Mouse (Mus musculus) intestine, embryonic 14.5 days (tissue): ENCODE results near the gene Psmb1. TPM values are rescaled to one million over a fixed set of nuclear protein-coding genes. Genes with fewer than 3 reads are reported as not detected.

Experiments
- ATAC-seq: fragments of 200-750 bp; cut with Nextera tagmentation; replicated peaks from 2 replicates; pipeline ENCODE4 v1.8.0; 2017; ENCODE audit warnings: low read depth, moderate number of reproducible peaks, moderate TSS enrichment, moderate library complexity; ENCODE audit not compliant: low FRiP score, low TSS enrichment
- DNase-seq: peaks from one replicate; pipeline ENCODE4 v3.0.0-alpha.2; 2018; ENCODE audit warnings: low spot score
- H3K27ac ChIP-seq: fragments of 300-500 bp; sonication (generic); 2 replicates; pipeline ENCODE4 v1.5.1; 2014; ENCODE audit warnings: low read depth, mild to moderate bottlenecking, control low read depth
- H3K27me3 ChIP-seq: fragments of 300-500 bp; sonication (generic); replicated peaks from 2 replicates; pipeline ENCODE4 v1.6.1; 2014; ENCODE audit warnings: low read length, control low read depth; ENCODE audit not compliant: control insufficient read depth, insufficient read depth
- H3K36me3 ChIP-seq: fragments of 300-500 bp; sonication (generic); 2 replicates; pipeline ENCODE4 v1.6.1; 2014; ENCODE audit warnings: low read length, control low read depth; ENCODE audit not compliant: control insufficient read depth, insufficient read depth
- H3K4me1 ChIP-seq: fragments of 300-500 bp; sonication (generic); replicated peaks from 2 replicates; pipeline ENCODE4 v1.6.1; 2014; ENCODE audit warnings: low read length, control low read depth, mixed read lengths; ENCODE audit not compliant: control insufficient read depth, insufficient read depth
- H3K4me2 ChIP-seq: fragments of 300-500 bp; sonication (generic); 2 replicates; pipeline ENCODE4 v1.6.1; 2014; ENCODE audit warnings: low read length
- H3K4me3 ChIP-seq: fragments of 300-500 bp; sonication (generic); 2 replicates; pipeline ENCODE4 v1.5.1; 2014; ENCODE audit warnings: low read depth, low read length, control low read depth, mixed read lengths
- H3K9ac ChIP-seq: fragments of 300-500 bp; sonication (generic); 2 replicates; pipeline ENCODE4 v1.6.1; 2014; ENCODE audit warnings: mild to moderate bottlenecking, low read length
- H3K9me3 ChIP-seq: fragments of 300-500 bp; sonication (generic); 2 replicates; pipeline ENCODE4 v1.6.1; 2016; ENCODE audit warnings: low read length, control low read depth; ENCODE audit not compliant: control insufficient read depth
- WGBS: fragments of 180-500 bp; shearing (Covaris S2); extraction: QIAGEN DNeasy Blood & Tissue Kit; methylation state at CpG from one replicate; pipeline ENCODE4 v1.1.7; 2014; 5-methylcytosine and 5-hydroxymethylcytosine counted together
- polyA plus RNA-seq: library from polyadenylated mRNA; unstranded; fragments of >200 nt; fragmentation: Nextera tagmentation; extraction: Ambion mirVana; gene quantifications from 2 replicates; pipeline ENCODE4 v1.2.1, GENCODE M21; 2014

Gene Psmb1
- polyA plus RNA-seq, 1 experiment from 2014 or later = 265 TPM

- H3K4me2 ChIP-seq = no peak overlapping the region
- H3K9me3 ChIP-seq = no peaks in the 10 kb centered on the region
- H3K36me3 ChIP-seq = peaks cover 19% of the 10 kb centered on the region
- no peak overlapping the region for H3K9ac ChIP-seq
- 77% methylated on average over 2 of the region's 2 CpGs for WGBS
- no peak for ATAC-seq
- H3K27me3 ChIP-seq = no peaks in the 10 kb centered on the region
- H3K4me3 ChIP-seq = no peak overlapping the region
- DNase-seq = no peak
- no peak overlapping the region for H3K27ac ChIP-seq
- peaks cover 9% of the 10 kb centered on the region; the same call in 1 of the 2 replicates for H3K4me1 ChIP-seq
Observed at GRCm38 (mm10) chr17:15528887-15529286, 29.3 kb upstream of the Psmb1 start.

- peak overlapping the region; percentile 72 for H3K9ac ChIP-seq
- H3K27me3 ChIP-seq = no peaks in the 10 kb centered on the region
- WGBS = 46% methylated on average over 3 of the region's 3 CpGs
- no peak for ATAC-seq
- peaks cover 30% of the 10 kb centered on the region for H3K36me3 ChIP-seq
- H3K4me1 ChIP-seq = peaks cover 9% of the 10 kb centered on the region; the same call in 1 of the 2 replicates
- peak overlapping the region; percentile 71 for H3K4me2 ChIP-seq
- peak overlapping the region; percentile 82 for H3K4me3 ChIP-seq
- H3K27ac ChIP-seq = no peak overlapping the region
- no peaks in the 10 kb centered on the region for H3K9me3 ChIP-seq
- no peak for DNase-seq
Observed at GRCm38 (mm10) chr17:15527811-15528136, 28.2 kb upstream of the Psmb1 start.

GRCm38 (mm10) chr17:15526986-15527810, 27.6 kb upstream of the Psmb1 start, which contains the start of gene Pdcd2:
Gene Pdcd2 (minus strand): TSS chr17:15527301.
- H3K36me3 ChIP-seq = peaks cover 35% of the 10 kb centered on the region
- H3K4me3 ChIP-seq = peak within 1 kb of the TSS; percentile 82
- peak; percentile 96 for DNase-seq
- H3K4me1 ChIP-seq = peaks cover 9% of the 10 kb centered on the region; the same call in 1 of the 2 replicates
- H3K27ac ChIP-seq = peak within 1 kb of the TSS; percentile 77
- H3K9ac ChIP-seq = peak within 1 kb of the TSS; percentile 72
- H3K4me2 ChIP-seq = peak within 1 kb of the TSS; percentile 71
- WGBS = under 1% methylated on average over 53 of the region's 55 CpGs
- peak; percentile 99 for ATAC-seq
- H3K9me3 ChIP-seq = no peaks in the 10 kb centered on the region
- H3K27me3 ChIP-seq = no peaks in the 10 kb centered on the region

- DNase-seq (peak; percentile 61), ATAC-seq (no peak)
- H3K4me2 ChIP-seq = peak overlapping the region; percentile 71
- H3K4me1 ChIP-seq = peaks cover 9% of the 10 kb centered on the region; the same call in 1 of the 2 replicates
- no peaks in the 10 kb centered on the region for H3K27me3 ChIP-seq
- H3K27ac ChIP-seq = no peak overlapping the region
- peaks cover 44% of the 10 kb centered on the region for H3K36me3 ChIP-seq
- H3K4me3 ChIP-seq = peak overlapping the region; percentile 82
- peak overlapping the region; percentile 72 for H3K9ac ChIP-seq
- no peaks in the 10 kb centered on the region for H3K9me3 ChIP-seq
- WGBS = 17% methylated on average over 10 of the region's 10 CpGs
Observed at GRCm38 (mm10) chr17:15526304-15526703, 26.8 kb upstream of the Psmb1 start.

DNA sequence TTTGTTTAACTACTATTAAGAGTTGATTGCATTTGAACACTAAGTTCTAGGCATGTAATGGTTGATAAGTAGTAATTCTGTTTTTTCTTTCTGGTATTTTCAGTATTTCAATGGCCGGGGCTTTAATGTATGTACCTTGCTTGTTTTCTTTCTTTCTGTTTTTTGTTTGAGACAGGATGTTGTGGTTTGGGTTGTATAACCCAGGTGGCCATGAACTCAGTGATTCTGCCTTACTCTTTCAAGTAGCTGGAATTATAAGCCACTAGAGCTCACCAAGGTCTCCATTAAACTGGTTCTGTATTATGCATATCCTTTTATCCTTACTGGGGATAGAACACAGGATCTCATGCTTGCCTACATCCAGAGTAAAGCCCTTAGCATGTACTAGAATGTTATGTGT, 19.2 kb upstream of the Psmb1 start:
- DNase-seq (no peak), ATAC-seq (no peak)
- Histone ChIP-seq H3K4me2 (no peak overlapping the region), H3K27me3 (no peaks in the 10 kb centered on the region), H3K9ac (no peak overlapping the region), H3K4me1 (no peaks in the 10 kb centered on the region), H3K36me3 (peaks cover 95% of the 10 kb centered on the region), H3K27ac (no peak overlapping the region), H3K9me3 (no peaks in the 10 kb centered on the region), H3K4me3 (no peak overlapping the region)
- 97% methylated on average over 1 of the region's 1 CpGs for WGBS

DNA sequence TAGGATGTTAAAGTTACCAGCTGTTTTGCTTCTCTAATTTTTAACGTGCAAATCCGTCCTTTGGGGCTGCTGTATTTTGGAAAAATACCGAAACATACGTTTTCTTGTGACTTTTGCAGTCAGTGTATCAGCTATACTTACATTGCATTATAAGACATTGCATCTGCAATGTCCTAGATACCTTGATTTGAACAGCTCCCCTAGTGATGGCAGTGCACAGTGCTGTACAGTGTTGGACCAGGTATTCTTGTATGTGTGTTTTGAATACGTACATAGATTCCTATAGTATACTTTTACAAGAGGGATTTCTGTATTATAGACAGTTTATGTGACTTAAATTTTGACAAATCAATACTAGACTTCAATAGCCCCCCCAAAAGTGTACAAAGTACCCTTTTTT, 18.6 kb upstream of the Psmb1 start:
- no peak overlapping the region for H3K27ac ChIP-seq

GRCm38 (mm10) chr17:15517776-15518175, 18.2 kb upstream of the Psmb1 start:
- Histone ChIP-seq H3K4me2 (no peak overlapping the region), H3K27me3 (no peaks in the 10 kb centered on the region), H3K4me3 (no peak overlapping the region), H3K9me3 (no peaks in the 10 kb centered on the region), H3K36me3 (peaks cover 95% of the 10 kb centered on the region), H3K27ac (no peak overlapping the region), H3K4me1 (no peaks in the 10 kb centered on the region), H3K9ac (no peak overlapping the region)
- DNase-seq = no peak
- ATAC-seq = no peak; the same call in 1 of the 2 replicates
- 77% methylated on average over 5 of the region's 5 CpGs for WGBS

More for the DNA sequence above, 18.6 kb upstream of the Psmb1 start:
- peaks cover 95% of the 10 kb centered on the region for H3K36me3 ChIP-seq
- 91% methylated on average over 5 of the region's 5 CpGs for WGBS
- H3K4me2 ChIP-seq = no peak overlapping the region
- ATAC-seq (no peak), DNase-seq (no peak)
- H3K9me3 ChIP-seq = no peaks in the 10 kb centered on the region
- no peaks in the 10 kb centered on the region for H3K4me1 ChIP-seq
- no peaks in the 10 kb centered on the region for H3K27me3 ChIP-seq
- H3K4me3 ChIP-seq = no peak overlapping the region
- H3K9ac ChIP-seq = no peak overlapping the region

- no peak for ATAC-seq
Observed at GRCm38 (mm10) chr17:15510694-15511093, 11.1 kb upstream of the Psmb1 start.

DNA sequence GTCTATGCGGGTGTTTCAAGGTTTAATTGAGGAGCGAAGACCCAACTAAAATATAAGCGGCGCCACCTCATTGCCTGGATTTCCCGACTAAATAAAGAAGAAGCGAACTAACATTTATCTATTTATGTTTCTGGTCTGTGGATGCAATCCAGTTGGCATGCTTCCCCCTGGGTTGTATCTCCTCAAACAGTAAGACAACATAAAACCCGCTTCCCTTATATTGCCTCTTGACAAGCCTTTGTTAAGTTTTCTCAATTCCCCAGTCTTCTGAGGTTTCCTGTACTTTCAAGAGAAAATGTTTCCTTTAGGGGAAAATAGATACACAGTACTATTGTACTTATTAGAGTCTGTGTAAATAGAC, 818 bp downstream of the Psmb1 start:
- Histone ChIP-seq H3K4me3 (peak overlapping the region; percentile 91), H3K27ac (peak overlapping the region; percentile 90; the same call in 1 of the 2 replicates), H3K27me3 (no peaks in the 10 kb centered on the region), H3K9ac (peak overlapping the region; percentile 85; the same call in 1 of the 2 replicates), H3K9me3 (no peaks in the 10 kb centered on the region), H3K4me1 (peaks cover 30% of the 10 kb centered on the region), H3K4me2 (peak overlapping the region; percentile 70), H3K36me3 (peaks cover 23% of the 10 kb centered on the region)
- ATAC-seq = no peak
- DNase-seq = no peak
- 47% methylated on average over 7 of the region's 7 CpGs for WGBS

More at GRCm38 (mm10) chr17:15510694-15511093, 11.1 kb upstream of the Psmb1 start:
- peaks cover 98% of the 10 kb centered on the region for H3K36me3 ChIP-seq
- H3K9ac ChIP-seq = no peak overlapping the region
- no peaks in the 10 kb centered on the region for H3K4me1 ChIP-seq
- no peak overlapping the region for H3K27ac ChIP-seq
- DNase-seq = no peak
- H3K27me3 ChIP-seq = no peaks in the 10 kb centered on the region
- 89% methylated on average over 2 of the region's 2 CpGs for WGBS
- no peak overlapping the region for H3K4me2 ChIP-seq
- no peak overlapping the region for H3K4me3 ChIP-seq
- H3K9me3 ChIP-seq = no peaks in the 10 kb centered on the region
